Mouse (Mus musculus): ENCODE data around the gene Abcd2.

Gene Abcd2

GRCm38 (mm10) chr15:91191412-91192222, at the start of gene Abcd2:
Gene Abcd2, minus strand, starts transcription at chr15:91191799.
- DNase-seq, result peak; percentile 87 to 88

- DNase-seq, result no peak
Observed at GRCm38 (mm10) chr15:91240683-91241335, 49.2 kb upstream of the Abcd2 start.

- DNase-seq, result no peak
Observed at GRCm38 (mm10) chr15:91237294-91237693, 45.7 kb upstream of the Abcd2 start.

- DNase-seq, result no peak
Observed at GRCm38 (mm10) chr15:91206518-91206917, 14.9 kb upstream of the Abcd2 start.

DNA sequence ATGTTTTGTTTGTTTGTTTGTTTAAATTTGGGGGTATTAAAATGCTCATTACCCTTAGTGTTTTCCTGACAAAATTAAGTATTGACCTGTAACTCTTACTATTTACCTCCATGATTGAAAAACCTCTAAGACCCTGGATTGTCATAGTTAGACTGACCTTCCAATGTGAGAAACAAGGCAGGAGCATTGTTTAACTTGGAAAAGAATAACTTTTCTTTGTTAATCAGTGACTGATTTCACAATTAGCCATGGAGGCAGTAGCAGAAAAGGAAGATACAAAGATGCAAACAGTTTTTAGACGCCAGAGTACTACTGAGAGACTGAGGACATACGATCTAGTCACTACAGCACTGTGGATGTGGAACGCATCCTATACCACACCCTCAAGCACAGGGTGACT, 11.9 kb upstream of the Abcd2 start:
- no peak for DNase-seq

DNA sequence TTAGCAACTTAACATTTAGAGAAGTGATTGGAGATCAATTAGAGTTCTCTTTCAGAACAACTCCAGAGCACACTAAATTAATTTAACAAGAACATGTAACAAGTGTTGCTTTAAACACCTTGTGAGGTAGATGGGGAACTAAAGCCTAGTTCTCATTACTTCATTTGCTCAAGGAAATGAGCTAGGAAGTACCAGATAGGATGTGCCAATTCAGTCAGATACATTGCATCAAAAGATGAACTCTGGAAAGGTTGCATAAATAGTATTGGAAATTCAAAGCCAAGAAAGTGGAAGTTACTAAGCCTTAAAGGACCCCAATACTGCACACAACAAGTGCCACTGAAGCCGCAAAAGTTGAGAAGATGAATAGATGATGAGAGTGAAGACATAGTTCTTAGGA, 10.9 kb upstream of the Abcd2 start:
- no peak for DNase-seq

DNA sequence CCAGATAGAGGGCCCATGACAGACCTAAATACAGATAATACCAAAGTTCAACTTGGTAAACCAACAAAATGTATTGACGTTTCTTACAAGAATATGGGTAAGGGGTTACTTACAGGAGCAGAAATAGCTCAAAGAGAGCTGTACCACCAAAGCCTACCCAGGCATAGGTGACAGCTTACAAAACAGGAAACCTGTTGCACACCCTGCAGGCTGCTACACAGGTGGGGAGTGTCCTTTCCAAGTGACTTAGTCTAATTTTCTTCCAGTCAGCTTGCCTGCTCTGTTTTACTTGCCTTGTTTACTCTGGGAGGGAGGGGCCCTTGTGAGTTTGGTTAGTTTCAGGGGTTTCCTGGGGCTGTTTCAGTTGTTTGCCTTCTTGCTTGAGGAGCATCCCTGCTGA, 9.2 kb upstream of the Abcd2 start:
- DNase-seq, result no peak

DNA sequence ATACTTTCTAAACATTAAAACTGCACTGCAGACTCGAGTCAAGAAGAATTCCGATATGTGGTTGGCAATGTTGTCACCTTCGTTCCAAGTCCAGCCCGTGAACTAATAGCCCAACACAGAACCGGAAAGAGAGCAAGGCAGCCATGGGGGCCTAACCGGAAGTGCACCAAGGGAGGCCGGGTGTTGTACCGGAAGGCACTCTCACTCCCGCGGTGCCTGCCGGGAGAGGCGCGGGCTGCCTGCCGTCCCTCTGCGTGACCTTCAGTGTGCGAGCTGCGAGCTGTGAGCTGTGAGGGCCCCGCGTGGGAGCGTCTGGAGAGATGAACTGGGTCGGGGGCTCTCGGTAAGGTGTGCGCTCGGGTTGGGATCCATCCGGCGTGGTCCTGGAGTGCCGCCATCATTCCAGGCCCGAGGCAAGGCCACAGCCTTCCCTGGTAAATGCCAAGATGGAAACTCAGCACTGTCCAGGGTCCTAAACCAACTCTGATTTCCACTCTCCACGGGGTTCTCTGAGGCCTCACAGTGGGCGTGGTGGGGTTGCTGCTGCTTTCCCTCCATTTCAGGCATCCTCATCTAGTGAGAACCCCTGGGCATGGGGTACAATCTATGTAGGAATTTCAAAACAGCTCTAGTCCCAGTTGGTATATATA, 7.8 kb upstream of the Abcd2 start, which contains the start of gene CN725425:
Gene CN725425 (plus strand): TSS at position 239 of the 650 bp plus-strand sequence.
- no peak for DNase-seq

- no peak for DNase-seq
Observed at GRCm38 (mm10) chr15:91192223-91192598, 612 bp upstream of the Abcd2 start.

- peak; percentile 45 to 64 for DNase-seq
Observed at GRCm38 (mm10) chr15:91190519-91191207, 936 bp downstream of the Abcd2 start.

GRCm38 (mm10) chr15:91190026-91190425, 1.6 kb downstream of the Abcd2 start:
- peak in 1 of 2 experiments; percentile 13 for DNase-seq

GRCm38 (mm10) chr15:91186358-91186757, 5.2 kb downstream of the Abcd2 start:
- no peak for DNase-seq

DNA sequence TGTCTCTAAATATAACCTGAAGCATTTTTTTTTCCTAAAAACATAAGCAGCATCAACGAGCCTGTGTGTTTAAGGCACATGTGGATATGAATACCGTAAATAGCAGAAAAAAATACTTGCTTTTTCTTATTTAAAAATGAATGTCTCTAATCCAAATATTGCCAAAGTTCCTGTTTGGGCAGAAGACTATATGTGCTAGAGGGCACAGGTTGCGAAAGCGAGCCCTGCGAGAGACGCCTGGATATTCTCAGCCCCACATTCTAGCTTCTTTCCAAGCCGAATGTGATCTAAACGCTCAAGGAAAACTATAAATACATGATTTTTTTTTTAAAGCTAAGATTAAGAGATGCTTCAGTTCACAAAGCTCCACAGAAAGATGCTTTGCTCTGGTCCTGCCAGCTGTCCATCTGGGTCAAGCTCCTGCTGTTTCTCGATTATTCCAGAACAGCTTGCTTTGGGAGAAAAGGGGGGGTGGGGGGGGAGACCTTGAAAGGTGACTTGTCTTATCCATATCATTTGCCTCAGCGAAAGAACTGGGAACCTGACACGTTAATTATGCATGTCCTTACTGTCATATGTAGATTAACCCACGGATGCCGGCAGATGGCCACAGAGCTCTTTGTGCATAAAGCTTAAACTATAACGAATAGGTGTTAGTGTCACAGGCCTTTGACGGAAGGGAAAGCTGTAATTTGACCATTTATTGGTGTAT, 11.5 kb downstream of the Abcd2 start:
- DNase-seq, result peak; percentile 27 to 53

DNA sequence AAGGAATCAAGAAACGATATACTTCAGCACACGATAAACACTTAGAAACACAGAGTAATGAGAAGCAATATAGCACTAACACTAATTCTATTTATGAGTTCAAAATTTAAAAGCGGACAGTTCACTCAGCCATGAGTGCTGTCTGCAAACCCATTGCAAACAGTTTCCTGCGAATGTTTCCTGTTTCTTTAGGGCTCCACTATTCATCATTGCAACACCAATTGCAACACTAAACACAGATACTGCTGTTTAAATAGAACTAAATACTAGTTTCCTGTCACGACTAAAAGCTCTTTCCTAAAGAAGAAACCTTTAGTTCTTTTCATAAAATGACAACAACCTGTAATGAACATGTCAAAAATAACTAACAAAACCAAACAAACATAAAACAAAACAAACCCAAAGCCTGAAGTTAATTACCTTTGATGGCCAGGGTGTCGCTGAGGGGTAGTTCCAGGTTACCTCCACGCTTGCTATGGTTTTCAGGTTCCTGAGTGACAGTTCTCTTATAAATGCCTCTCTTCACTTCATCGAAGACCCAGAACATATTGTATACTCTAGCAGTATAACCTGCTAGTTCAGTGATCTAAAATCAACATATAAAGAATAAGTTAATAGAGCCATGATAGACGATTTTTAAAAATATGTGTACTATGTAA, 12.8 kb downstream of the Abcd2 start:
- no peak for DNase-seq

DNA sequence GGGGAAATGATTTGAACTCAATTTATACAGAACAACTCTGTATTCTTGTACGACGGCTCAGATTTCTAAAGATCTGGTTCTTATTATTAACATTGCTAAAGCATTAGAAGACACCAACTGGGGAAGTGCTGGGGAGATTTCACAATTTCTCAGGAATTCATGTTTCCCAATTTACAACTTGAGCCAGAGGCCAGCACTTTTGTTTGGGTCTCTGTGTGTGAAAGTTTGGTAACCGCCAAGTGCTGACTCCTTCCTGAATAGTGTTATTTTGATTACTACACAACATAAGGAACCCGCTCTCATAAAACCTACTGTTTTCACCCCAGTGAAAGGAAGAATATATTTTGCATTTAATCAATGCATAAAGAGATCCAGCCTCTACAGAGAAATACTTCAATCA, 19.4 kb downstream of the Abcd2 start:
- DNase-seq, result no peak

DNA sequence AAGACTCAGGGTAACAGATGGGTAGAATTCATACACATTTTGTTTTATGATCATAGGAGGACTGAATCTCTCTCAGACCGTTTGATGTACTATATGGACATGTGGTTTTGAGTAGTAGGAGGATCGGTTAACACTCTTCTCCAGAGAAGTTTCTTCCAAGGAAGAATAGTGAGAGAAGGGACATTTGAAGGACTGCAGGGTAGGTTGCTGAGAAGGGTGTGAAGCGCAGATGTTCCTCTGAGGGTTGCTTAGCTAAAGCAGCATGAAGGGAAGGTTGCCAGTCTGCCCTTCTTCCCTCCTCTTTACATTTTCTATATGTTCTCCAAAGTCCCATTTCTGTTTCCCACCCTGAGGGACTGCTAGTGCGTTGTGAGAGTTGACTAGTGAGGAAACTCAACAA, 20.3 kb downstream of the Abcd2 start:
- no peak for DNase-seq

DNA sequence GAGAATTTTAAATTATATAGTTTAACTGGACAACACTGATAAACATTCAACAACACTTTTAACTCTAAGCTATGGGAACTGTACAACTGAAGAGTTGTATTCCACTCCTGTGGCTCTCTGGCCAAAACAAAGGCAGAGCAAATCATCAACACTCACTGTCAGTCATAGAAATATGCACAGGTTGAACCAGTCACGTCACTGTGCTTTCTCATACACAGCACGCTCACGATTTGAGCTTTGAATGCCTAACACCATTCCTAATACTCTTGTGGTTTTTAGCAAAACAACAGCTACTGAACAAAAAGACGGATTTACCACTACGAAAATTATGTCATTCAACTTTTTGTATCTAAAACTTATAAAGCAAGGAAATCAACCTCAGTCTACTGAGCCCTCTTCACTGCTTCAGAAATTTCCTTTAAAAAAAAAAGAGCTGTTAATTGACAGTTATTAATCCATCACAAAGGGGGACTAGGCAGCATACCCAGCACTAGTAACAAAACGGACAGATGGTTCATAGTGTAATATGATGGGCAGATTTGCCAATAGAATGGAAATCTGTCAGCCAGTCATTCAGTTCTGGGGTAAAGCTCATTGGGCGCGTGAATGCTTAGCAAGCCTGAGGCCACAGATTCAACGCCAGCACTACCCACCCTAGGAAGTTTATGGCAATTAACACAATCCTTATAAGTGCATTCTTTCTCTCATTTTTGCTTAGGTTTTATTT, 20.8 kb downstream of the Abcd2 start:
- DNase-seq, result no peak

GRCm38 (mm10) chr15:91167850-91168562, 23.6 kb downstream of the Abcd2 start:
- no peak for DNase-seq

GRCm38 (mm10) chr15:91165021-91165420, 26.6 kb downstream of the Abcd2 start:
- peak; percentile 40 to 56 for DNase-seq

DNA sequence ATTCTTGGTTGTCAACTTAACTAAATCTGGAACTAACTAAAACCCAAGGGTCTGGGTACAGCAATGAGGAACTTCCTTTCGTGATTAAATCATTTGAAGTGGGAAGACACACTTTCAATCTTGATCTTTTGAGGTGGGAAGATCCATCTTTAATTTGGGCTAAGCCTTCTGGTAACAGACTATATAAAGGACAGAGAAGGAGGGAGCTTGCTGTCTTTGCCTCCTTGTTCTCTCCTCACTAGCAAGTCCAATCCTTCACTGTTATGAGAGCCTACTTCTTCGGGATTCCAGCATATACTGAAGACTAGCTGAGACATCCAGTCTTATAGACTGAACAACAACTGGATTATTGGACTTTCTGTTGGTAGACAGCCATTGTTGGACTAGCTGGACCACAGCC, 28.1 kb downstream of the Abcd2 start:
- no peak for DNase-seq

- no peak for DNase-seq
Observed at GRCm38 (mm10) chr15:91161153-91161552, 30.4 kb downstream of the Abcd2 start.
